Mouse (Mus musculus) liver, postnatal 0 days (tissue): ENCODE data around the gene Kdm1a. TPM values are rescaled to one million over a fixed set of nuclear protein-coding genes. Genes with fewer than 3 reads are reported as not detected.

ENCODE experiments used
- ATAC-seq: fragments of 200-750 bp; cut with Nextera tagmentation; 2 replicates; pipeline ENCODE4 v1.8.0; 2017; ENCODE audit warnings: mild to moderate bottlenecking, moderate library complexity
- DNase-seq: peaks from one replicate; pipeline ENCODE4 v3.0.0-alpha.2; 2016
- H3K27ac ChIP-seq: fragments of 300-500 bp; sonication (generic); 2 replicates; pipeline ENCODE4 v1.5.1; 2014; ENCODE audit warnings: antibody characterized with exemption, moderate library complexity, mild to moderate bottlenecking, low read depth
- H3K27me3 ChIP-seq: fragments of 300-500 bp; sonication (generic); 2 replicates; pipeline ENCODE4 v1.6.1; 2014; ENCODE audit warnings: low read length, control low read depth, mixed read lengths; ENCODE audit not compliant: insufficient read depth
- H3K36me3 ChIP-seq: fragments of 300-500 bp; sonication (generic); replicated peaks from 2 replicates; pipeline ENCODE4 v1.6.1; 2014; ENCODE audit warnings: mild to moderate bottlenecking, control low read depth, low read length, moderate library complexity, mixed read lengths; ENCODE audit not compliant: insufficient read depth
- H3K4me1 ChIP-seq: fragments of 300-500 bp; sonication (generic); 2 replicates; pipeline ENCODE4 v1.6.1; 2014; ENCODE audit warnings: antibody characterized with exemption, mild to moderate bottlenecking, control low read depth; ENCODE audit not compliant: insufficient read depth
- H3K4me2 ChIP-seq: fragments of 300-500 bp; sonication (generic); 2 replicates; pipeline ENCODE4 v1.6.1; 2014; ENCODE audit warnings: low read depth, mild to moderate bottlenecking, low read length, moderate library complexity, mixed read lengths
- H3K4me3 ChIP-seq: fragments of 300-500 bp; sonication (generic); 2 replicates; pipeline ENCODE4 v1.5.1; 2014; ENCODE audit warnings: low read depth, low read length
- H3K9ac ChIP-seq: fragments of 300-500 bp; sonication (generic); replicated peaks from 2 replicates; pipeline ENCODE4 v1.6.1; 2014; ENCODE audit warnings: mild to moderate bottlenecking, moderate library complexity
- H3K9me3 ChIP-seq: fragments of 300-500 bp; sonication (generic); 2 replicates; pipeline ENCODE4 v1.6.1; 2016; ENCODE audit warnings: mild to moderate bottlenecking, control low read depth, low read length, mixed read lengths
- CTCF ChIP-seq: sonication (generic); IDR thresholded peaks from 2 replicates; pipeline ENCODE4 v1.5.1; 2016; ENCODE audit warnings: antibody characterized with exemption, low read depth
- EP300 ChIP-seq: IDR thresholded peaks from 2 replicates; pipeline ENCODE4 v1.6.1; 2016; ENCODE audit warnings: antibody characterized with exemption, low read depth, mild to moderate bottlenecking
- WGBS: fragments of 180-500 bp; shearing (Covaris S2); extraction: QIAGEN DNeasy Blood & Tissue Kit; methylation state at CpG from one replicate; pipeline ENCODE4 v1.1.7; 2014; ENCODE audit not compliant: insufficient replicate concordance; 5-methylcytosine and 5-hydroxymethylcytosine counted together
- microRNA-seq: library from miRNA; unstranded; fragments of <30 nt; microRNA quantifications from one replicate; pipeline ENCODE4, GENCODE M21; 2016
- polyA plus RNA-seq: library from polyadenylated mRNA; unstranded; fragments of >200 nt; fragmentation: Nextera tagmentation; extraction: Ambion mirVana; gene quantifications from 2 replicates; pipeline ENCODE4 v1.2.1, GENCODE M21; 2015

Gene Kdm1a
- polyA plus RNA-seq, 1 experiment from 2014 or later, result 6.8 TPM

GRCm38 (mm10) chr4:136511708-136512107, 90.8 kb downstream of the Kdm1a start:
- TF ChIP-seq CTCF (no peak), EP300 (no peak)
- no peak overlapping the region for H3K4me2 ChIP-seq
- H3K27me3 ChIP-seq, result no peaks in the 10 kb centered on the region
- H3K27ac ChIP-seq, result no peak overlapping the region
- no peak for DNase-seq
- ATAC-seq, result no peak
- no peaks in the 10 kb centered on the region for H3K9me3 ChIP-seq
- H3K4me3 ChIP-seq, result no peak overlapping the region
- H3K36me3 ChIP-seq, result no peaks in the 10 kb centered on the region
- no peaks in the 10 kb centered on the region for H3K4me1 ChIP-seq
- no peak overlapping the region for H3K9ac ChIP-seq
- WGBS, result 51% methylated on average over 4 of the region's 4 CpGs

DNA sequence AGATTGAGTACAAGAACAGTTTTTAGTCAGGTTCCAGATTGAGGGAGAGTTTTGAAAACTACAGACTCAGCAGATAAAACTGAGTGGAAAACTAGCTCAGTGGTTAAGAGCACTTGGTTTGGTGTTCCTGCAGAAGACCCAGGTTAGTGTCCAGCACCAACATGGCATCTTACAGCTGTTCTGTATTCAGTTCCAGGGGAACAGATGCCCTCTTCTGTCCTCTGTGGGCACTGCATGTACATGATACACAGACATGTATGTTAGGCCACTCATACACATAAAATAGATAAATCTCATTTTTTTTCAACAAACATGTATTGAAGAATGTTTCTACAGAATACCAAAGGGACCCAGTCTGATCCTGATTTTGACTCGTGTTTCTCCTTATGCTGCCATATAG, 92.7 kb downstream of the Kdm1a start:
- H3K4me1 ChIP-seq, result peaks cover 4% of the 10 kb centered on the region; the same call in 1 of the 2 replicates
- DNase-seq (peak; percentile 26), ATAC-seq (no peak)
- H3K27me3 ChIP-seq, result no peaks in the 10 kb centered on the region
- peak; percentile 69 for TF ChIP-seq CTCF
- TF ChIP-seq EP300, result no peak
- no peak overlapping the region for H3K27ac ChIP-seq
- no peaks in the 10 kb centered on the region for H3K9me3 ChIP-seq
- H3K9ac ChIP-seq, result no peak overlapping the region
- WGBS, result 72% methylated on average over 1 of the region's 1 CpGs
- no peaks in the 10 kb centered on the region for H3K36me3 ChIP-seq
- no peak overlapping the region for H3K4me2 ChIP-seq
- no peak overlapping the region for H3K4me3 ChIP-seq

GRCm38 (mm10) chr4:136505426-136506215, 96.9 kb downstream of the Kdm1a start:
- Histone ChIP-seq H3K9me3 (no peaks in the 10 kb centered on the region), H3K4me3 (no peak overlapping the region), H3K4me1 (peaks cover 7% of the 10 kb centered on the region; the same call in 1 of the 2 replicates), H3K36me3 (no peaks in the 10 kb centered on the region), H3K27ac (peak overlapping the region; percentile 42; the same call in 1 of the 2 replicates), H3K27me3 (no peaks in the 10 kb centered on the region), H3K9ac (no peak overlapping the region), H3K4me2 (no peak overlapping the region)
- TF ChIP-seq EP300, result peak; percentile 34; the same call in 1 of the 2 replicates
- no peak for TF ChIP-seq CTCF
- ATAC-seq, result peak; percentile 92
- DNase-seq, result no peak
- 24% methylated on average over 2 of the region's 2 CpGs for WGBS

Small RNA genes within 50 kb of the gene (microRNA-seq; reads per million reads assigned to microRNA genes)
- not detected for gene Gm22180

Other genes with a start within 250 kb of the Kdm1a start
- gene Htr1d, start 179.2 kb downstream of the Kdm1a start, polyA plus RNA-seq, result not detected in 2 replicates
- 0.12 TPM in 1 of 2 replicates, not detected in the other for gene 6030445D17Rik, start 140.5 kb downstream of the Kdm1a start, polyA plus RNA-seq
- 18.1 and 20.8 TPM in 2 replicates for gene Luzp1, start 133.0 kb downstream of the Kdm1a start, polyA plus RNA-seq
- gene Tex46, start 7.7 kb upstream of the Kdm1a start, polyA plus RNA-seq, result not detected in 2 replicates
- gene Lactbl1, start 19.9 kb upstream of the Kdm1a start, polyA plus RNA-seq, result not detected in 2 replicates
- gene Ephb2, start 233.3 kb upstream of the Kdm1a start, polyA plus RNA-seq, result 0.08 and 0.12 TPM in 2 replicates